Mouse (Mus musculus): ENCODE measurements around the gene Myrfl.
A peak's percentile ranks its signal among the peaks of the same experiment; 100 is the strongest.

Myrfl gene

DNA sequence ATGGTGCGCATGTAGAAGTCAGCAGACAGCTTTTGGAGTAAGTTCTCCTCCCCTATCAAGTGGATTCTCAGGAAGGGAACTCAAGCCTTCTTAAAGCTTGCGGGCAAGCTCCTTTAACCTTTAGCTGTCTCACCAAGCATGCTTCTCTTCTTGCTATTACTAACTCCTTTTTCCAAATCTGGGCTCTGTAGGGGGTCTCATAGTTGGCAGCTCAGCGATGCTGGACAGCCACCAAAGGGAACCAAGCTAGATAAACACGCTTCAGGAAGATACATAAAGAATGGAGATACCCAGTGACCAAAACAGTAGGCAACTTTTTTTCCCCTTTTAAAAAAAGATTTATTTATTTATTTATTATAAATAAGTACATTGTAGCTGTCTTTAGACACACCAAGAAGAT lies 136.9 kb downstream of the Myrfl start:
- DNase-seq (ENCODE audit: low read depth) = no peak

DNA sequence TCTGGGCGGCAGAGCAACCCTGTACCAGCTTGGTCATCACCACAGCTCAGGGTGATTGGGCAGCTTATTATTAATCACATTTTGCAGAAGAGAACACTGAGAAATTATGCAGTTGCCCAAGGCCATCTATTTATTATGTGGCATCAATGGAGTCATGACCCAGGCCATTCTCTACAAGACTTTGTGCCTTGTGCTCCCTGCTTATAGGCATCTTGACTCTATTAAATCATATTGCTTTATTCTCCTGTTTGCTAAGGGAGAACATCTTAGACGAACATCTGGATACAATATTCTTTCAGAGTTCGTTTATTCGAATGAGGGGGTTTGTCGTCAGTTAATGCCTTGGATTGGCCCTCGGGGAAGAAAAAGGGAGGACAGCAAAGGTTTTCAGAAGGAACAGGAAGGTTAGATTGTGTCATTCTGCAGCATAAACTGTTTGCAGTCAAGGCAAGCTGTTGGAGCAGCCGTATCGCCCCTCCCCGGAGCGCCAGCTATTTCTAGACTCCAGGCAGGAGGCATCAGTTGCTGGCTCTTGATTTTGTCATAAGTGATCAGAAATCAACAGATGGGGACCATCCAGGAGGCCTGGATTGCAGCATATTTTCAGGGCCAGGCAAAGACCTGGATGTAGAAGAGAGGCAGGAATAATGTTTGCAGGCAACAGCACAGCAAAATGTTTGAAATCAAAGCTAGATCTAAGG lies 140.7 kb downstream of the Myrfl start:
- no peak for DNase-seq (ENCODE audit: low read depth)

DNA sequence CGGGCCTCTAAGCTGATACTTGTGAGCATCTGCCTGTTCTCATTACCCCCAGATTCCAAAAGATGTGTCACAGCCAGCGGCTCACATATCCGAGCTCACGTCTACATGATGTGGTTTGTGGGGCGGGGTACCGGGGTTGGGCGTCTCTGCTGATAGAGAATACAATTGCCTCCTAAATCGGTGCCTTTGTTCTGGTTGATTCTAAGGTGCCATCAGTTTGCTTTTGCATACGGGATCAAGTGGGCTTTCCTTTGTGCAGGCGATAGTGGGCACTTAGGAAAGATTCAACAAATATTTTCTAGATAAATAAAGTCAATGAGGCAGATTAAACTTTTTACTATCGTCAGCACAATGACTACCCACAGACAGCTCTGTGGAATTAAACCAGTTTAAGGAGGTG lies 141.8 kb downstream of the Myrfl start:
- DNase-seq (ENCODE audit: low read depth) = no peak

DNA sequence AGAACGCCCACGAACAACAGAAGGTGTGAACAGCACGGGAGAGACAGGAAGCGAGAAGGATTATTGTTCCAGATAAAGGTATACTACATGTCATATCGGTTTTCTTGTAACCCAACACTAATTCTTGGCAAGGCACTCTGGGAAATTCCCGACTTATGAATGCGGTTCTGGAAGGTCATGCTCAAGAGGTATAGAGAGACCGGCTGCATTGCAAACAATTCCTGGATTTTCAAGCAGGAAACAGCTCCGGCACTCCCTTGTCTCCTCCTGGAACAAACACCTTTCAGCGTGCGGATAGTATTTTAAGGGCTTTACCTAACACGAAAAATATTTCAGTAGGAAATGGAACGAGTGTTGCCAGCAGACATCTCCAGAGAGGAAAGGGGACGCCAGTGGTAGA lies 145.8 kb downstream of the Myrfl start:
- DNase-seq (ENCODE audit: low read depth) = no peak

DNA sequence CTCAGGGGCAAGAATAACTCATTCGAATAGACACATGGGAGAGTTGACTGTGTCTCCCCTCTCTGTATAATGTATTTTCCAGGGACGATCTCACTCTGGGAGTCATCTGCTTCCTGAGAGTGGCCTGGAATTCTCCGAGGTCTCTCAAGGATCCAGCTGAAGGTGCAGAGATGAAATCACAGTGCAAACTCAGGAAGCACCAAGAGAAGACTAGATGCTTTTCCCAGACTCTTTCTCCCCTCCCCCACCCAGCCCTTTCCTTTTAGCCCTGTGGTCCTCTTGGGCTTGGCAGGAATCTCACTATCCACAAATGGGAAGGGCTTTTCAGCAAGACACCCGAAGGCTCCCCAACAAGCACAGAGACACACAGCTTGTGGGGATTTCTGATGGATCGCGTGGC lies 146.7 kb downstream of the Myrfl start:
- no peak for DNase-seq (ENCODE audit: low read depth)

DNA sequence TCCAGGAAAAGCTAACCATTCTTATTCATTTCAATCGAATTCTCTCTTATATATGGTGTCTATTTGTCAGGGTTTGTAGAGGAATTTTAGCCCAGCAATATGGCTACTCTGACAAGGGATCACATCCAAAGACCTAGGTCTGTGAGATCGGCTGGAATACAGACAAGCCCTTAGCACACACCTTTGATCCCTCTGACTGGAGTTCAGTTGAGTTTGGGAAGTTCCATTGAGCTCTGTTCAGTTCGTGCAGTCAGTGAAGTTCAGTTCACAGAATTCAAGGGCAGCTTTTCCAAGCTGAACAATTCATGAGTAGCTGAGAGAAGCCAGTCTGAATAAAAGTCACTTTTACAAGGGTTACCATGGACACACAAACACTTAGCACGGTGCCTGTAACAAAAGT lies 148.0 kb downstream of the Myrfl start:
- DNase-seq (ENCODE audit: low read depth) = no peak

DNA sequence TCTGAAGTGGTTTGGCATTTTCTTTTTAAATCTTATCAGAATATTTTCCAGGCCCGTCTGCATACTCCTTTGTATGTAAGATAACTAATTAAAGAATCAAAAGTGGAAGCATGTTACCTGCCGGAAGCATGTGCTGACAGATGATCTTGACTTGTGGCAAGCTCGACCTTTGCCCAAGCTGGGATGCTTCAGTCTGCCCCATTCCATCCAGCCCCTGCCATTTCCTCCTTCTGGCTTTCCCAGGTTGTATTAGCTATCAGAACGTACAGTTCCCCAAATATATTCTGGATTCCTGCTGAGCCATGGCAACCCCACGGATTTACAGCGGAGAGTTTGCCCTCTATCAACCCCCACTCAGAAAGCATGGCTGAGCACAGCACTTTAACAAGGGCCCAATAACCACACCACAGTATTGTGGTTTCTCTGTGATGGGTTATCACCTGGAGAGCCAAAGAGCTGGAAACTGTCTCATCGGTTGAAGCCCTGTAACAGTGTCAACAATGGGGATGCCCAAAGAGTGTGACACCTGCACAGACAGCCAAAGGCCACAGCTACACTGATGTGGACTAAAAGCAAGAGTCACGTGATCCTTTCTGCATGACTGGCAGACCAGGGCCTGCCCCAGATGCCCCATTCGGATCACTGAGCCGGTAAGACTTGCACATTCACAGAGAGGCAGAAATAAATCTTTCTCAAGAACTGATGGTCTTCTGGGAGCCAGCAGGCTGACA lies 150.3 kb downstream of the Myrfl start:
- peak; percentile 12 for DNase-seq (ENCODE audit: low read depth)

DNA sequence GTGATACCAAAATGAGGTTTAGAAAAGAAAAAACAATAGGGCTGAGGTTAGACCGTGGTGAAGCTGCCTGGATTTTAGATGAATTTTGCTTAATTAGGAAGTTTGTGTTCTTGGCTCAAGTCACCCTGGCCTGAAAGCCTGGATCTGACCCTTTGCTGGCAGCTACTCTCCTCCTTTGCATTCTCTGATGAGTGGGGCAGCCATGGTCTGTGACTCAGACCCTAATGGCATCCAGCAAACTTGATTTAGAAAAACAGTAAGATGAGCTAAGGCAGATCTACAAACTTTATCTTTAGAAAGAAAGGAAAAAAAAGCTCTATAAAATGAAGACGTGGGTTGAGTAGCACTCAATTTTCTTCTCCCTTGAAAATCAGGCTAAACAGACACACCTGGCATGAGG lies 154.0 kb downstream of the Myrfl start:
- DNase-seq (ENCODE audit: low read depth) = no peak

DNA sequence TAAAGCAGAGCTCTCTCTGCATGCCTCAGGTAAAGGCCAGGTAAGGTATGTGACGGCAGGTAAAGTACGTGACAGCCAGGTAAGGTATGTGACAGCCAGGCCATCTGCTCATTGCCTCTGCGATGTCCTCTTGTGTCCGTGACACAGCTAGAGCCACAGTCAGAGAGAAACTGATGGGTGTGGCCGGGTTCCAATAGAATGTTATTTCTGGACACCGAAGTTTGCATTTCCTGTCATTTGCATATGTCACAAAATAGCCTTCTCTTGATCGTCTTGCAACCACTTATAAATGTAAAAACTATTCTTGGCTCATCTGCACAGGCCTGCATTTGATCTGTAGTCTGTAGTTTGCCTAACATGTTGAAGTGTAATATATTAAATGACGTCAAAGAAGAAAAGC lies 154.5 kb downstream of the Myrfl start:
- DNase-seq (ENCODE audit: low read depth) = no peak

DNA sequence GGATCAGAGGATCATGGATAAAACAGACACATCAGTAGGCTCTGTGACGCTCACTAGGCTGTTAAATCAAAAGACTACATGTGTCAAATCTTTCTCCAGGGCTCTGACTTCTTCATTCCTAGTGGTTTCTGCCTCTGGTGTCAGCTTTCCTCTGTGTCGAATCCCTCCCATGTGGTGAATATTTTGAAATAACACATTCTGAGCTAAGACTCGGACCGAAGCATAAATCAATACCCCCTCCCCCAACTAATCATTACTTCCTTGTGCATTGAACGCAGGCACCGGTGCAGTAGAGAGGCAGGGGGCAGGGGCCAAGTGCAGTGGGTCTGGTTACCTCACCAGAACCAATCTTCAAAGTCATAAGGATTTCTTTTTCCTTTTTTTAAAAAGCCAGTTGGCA lies 155.4 kb downstream of the Myrfl start:
- DNase-seq (ENCODE audit: low read depth) = no peak

DNA sequence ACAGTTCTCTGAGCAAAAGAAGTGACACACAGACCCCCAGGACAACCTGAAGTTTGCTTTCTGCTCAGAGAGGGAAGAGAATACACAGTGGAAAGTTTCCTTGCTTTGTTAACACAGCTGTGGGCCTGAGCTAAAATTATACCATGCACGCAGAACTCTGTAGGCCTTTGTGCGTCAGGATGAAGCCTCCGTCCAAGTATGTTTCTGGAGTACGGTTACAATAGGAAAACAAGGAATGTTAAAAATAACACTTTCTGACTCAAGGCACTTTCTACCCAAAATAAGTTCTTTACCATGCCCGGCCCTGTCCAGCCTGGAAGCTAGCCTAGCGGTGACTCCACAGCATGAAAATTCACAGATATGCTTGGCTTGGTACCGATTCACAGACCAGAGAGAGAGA lies 156.6 kb downstream of the Myrfl start:
- DNase-seq (ENCODE audit: low read depth) = no peak

DNA sequence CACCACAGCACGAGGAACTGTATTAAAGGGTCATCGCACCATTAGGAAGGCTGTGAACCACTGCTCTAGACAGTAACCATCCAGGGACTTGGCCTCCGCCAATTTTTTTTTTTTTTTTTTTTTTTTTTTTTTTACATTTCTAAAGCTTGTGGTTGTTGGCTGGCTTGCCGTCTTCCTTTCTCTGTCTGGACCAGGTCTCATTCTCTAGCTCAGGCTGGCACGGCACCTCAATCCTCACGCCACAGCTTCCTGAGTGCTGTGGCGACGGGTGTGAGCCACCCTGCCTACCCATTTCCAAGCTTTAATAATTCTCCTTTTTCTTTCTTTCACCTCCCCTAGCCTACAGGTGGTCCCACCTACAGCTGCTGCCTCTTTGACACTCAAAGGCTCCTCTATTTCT lies 158.2 kb downstream of the Myrfl start:
- no peak for DNase-seq (ENCODE audit: low read depth)

DNA sequence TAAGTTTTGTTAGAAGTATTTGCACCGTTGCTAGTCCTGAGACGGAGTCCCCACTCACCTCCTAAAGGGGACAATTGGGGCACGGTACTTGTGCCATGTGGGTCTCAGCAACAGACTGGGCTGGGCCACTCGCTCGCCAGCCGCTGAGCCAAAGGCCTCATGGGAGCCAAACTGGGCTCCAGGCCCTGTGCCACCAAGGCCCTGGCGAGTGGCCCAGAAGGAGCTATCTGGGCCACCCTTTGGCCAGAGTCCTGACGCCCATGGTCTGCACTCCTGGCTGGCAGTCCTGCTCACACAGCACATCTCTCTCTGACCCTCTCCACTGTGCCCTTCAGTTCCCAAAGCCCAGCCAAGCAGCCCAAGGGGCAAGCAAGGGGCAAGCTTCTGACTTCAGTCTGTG lies 161.1 kb downstream of the Myrfl start:
- no peak for DNase-seq (ENCODE audit: low read depth)

DNA sequence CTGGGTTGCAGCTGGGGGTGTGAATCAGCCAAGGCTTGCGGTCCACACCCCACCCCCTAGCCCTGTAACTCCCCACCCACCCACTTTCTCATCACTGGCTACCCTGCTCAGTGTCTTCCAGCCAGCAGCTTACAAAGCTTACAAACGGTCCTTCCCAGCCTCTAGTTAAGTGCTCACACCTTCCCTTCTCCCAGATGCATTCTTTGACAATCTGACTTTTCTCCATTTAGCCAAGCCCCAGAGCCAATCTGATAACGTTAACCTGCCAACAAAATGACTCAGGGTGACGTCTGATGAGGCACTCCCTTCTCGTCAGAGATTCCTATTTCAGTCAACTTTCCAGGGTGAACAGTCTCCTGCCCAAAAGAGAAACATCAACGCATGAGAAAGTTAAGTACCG lies 163.1 kb downstream of the Myrfl start:
- DNase-seq (ENCODE audit: low read depth) = no peak

DNA sequence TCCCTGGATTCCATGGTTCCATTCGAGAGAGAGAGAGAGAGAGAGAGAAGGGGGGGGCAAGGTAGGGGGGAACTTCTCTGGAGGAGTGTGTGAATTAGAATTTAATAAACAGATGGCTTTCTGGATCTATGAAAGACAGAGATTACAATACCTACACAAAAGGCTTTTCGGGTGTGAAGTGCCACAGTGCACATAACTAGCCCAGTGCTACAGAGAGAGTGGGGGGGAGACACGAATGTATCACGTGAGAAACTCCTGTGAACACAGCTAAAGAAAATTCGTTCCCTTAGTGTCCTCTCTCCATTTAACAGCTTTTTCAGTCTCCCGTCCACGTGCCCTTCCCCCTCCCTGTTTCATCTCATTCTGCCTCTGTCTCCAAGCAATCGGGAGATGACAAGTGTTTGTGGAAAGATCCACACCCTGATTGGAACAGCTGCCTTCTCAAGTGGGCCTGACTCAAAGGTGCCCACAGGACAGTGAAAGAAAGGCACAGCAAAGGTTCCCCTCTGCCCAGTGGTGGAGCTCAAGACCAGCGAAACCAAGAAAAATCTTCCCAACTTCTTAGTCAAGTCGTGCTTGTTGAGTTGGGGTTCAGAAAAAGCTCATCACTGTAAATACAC lies 166.6 kb downstream of the Myrfl start:
- DNase-seq (ENCODE audit: low read depth) = no peak

DNA sequence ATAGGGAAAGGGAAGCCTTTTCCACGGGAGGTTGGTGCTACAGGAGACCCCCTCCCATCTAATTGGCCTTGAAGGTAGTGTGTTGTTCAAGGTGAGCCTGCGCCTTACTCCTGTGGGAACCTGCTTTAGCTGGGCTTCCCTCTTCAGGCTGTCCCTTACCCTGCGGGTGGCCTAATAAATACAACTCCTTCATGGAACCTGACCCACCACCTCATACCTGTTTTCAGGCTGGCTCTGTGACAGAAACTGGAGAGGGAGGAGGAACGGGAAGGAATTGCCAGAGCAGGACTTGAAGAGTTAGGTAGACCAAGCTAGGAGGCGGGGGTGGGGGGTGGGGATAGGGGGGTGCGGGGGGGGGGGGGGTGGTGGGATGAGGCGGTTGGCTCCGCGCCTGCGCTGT lies 167.9 kb downstream of the Myrfl start:
- DNase-seq (ENCODE audit: low read depth) = no peak

DNA sequence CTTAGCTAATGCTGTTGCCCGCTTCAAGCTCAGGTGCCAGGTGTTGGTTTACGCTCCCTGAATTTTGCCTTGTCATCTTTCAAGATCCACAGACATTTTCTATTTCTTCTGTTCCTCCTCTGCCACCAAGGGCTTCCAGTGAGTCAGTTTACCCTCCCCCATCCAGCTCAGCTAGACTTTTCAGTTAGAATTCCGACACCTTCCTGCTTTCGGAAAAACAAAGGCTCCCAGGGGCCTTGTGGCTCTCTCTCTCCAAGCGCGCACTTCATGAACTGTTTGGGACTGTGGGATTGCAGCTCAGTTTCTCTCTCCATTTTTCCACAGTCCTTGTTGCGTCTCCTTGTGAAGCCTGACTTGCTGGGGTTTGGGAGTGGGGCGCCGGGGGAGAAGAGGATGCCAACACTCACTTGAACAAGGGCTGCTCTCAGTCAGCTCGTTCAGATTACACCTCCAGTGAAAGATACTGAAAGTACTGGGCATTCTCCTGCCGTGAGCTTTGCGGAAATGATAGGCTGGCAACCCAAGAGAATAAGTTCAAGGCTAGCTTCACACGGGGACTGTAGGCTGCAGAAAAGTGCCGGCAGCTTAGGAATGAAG lies 168.9 kb downstream of the Myrfl start:
- no peak for DNase-seq (ENCODE audit: low read depth)
